Mouse (Mus musculus) thymus, postnatal 0 days (tissue): ENCODE measurements at regions not wholly inside any gene's neighbourhood (a gene's known extent, or its start where the extent isn't known, plus 50 kb on each side); places are given as distances from the start of the nearest gene placed in this dataset.
"Not testable (repeated sequence)": the region's sequence is repeated elsewhere in the genome, so short reads cannot be mapped to it uniquely, and the experiment has no call there.

Source experiments
- DNase-seq: peaks from one replicate; pipeline ENCODE4 v3.0.0-alpha.2; 2015; ENCODE audit warnings: low spot score

DNA sequence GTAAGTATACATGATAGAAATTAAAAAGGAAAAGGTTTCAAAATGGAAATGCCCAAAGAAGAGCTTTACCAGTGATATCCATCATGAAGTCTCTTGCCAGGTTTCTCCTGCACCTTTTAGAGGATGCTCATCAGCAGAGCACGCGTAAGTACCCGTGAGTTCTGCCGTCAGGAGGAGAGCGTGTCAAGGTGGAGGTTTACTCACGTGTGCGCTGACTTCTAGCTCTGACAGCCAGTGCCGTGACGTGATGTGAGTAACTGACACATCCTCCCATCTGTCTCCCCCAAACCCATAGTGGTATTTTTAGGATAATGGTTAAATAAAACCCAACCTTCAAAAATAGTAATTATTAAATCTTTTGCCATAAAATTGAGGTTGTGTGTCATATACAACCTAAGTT is 55.3 kb downstream of the Adra2a start:
- DNase-seq: no peak

DNA sequence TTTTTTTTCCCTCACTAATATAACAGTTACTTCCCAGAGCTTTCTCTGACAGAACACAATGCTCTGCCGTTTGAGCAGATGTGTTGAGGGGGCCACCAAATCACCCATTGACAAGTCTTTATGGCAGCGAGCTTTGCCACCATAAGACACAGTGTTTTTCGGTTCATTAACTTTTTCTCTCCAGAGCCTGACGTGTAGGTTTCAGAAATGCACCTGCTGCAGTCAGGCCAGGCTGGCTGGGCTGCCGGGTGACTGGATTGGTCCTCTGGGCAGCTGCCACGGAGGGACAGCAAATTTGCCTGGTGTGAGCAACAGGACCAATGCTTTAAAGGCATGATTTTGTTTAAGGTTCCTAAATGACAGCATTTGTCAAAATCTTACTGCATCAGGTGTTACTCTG is 55.8 kb downstream of the Adra2a start:
- DNase-seq: no peak

DNA sequence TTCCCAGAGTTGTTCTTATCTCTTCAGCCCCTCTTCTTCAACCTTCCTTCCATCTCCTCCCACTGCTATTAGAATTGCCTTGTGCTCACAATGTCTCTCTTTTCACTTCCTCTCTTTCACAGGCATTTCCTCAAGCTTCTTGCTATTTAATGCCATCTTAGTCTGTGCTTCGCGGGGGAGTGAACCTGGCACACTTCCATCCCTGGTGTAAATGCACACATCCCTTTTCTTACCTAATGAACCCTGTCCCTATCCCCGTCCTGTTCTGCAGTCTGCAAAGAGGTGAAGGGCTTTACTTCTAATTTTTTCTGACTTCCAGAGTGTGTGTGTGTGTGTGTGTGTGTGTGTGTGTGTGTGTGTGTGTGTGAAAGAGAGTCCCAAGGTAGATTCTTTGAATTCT is 62.6 kb downstream of the Adra2a start:
- no peak for DNase-seq

DNA sequence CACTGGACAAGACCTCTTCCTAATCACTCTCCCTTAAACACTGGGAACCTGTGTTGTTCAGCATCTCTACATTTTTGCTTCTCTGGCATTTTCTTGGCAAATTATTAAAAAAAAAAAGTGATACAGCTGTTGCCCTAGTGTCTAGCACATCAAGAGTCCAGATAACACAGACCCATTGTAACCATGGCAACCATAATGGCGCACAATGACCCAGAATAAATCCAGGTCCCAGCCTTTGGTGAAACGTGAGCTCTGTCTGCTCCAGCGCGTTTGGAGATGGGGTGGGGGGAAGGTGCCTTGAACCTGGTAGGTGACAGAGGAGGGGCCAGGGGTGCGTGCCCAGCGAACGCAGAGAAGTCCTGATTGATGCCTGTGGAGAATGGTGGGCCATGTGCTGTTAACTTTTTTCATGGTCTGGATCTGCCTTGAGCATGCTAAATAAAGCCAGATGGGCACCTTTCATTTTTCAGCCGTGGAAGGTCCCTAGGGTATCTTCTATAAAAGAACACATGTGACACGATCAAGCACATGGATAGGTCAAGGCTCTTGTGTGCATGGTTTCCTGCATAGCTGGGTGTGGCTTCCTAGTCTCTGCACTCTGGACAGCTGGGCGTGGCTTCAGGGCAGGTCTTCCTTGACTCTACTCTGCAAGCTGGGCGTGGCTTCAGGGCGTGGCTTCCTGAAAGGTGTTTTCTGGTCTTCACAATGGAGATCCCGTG is 63.3 kb downstream of the Adra2a start:
- no peak for DNase-seq

DNA sequence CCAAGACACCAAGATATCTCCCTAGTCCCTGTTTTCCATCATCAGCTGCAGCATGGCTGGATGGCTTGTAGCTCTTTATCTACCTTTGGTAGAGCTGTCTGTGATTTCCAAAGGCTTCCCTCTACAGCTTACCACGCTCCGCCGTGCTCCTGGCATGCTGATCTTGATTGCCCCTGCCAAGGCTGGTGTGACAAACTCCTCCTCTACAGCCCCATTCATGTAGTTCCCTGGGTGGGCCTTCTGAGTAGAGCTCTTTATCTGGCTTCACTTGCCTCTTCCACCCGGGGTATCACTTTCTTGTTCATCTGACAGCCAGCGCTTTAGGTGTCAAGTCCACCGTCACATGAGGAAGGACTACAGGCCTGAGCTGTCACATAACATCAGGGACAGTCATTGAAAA is 66.1 kb downstream of the Adra2a start:
- no peak for DNase-seq

DNA sequence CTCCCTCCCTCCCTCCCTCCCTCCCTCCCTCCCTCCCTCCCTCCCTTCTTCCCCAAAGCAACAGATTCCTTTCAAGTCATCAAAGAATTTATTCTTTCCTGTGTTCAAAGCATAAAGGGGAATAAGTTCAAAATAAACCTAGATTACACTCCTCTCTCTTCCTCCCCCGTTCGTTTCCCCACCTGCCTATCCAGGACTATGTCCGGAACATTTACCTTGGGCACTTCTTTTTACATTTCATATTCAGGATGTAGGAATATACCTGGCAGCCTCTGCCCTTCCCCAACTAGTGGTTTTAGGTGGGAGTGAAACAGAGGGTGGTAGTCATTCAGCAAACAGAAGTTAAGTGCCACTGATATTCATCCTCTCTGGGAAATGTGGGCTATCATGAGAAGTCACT is 68.7 kb downstream of the Adra2a start:
- no peak for DNase-seq

DNA sequence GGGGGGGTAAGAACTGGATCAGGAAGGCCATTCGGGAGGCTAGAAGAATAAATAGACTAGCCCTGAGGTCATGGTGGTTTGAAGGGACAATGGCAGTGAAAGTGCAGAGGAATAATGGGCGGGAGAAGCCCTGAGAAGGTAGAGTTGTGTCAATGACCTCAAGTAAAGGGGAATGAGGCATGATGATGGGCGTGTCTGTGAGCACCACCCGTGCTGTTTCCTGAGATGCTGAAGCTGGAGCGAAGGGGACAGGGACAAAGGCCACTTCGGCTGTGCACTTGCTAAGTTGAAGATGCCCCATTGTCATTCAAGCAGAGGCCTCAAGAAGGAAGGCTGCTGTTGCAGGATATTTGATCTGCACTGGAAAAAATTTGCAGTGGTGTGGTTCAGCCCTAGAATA is 69.5 kb downstream of the Adra2a start:
- DNase-seq: no peak

DNA sequence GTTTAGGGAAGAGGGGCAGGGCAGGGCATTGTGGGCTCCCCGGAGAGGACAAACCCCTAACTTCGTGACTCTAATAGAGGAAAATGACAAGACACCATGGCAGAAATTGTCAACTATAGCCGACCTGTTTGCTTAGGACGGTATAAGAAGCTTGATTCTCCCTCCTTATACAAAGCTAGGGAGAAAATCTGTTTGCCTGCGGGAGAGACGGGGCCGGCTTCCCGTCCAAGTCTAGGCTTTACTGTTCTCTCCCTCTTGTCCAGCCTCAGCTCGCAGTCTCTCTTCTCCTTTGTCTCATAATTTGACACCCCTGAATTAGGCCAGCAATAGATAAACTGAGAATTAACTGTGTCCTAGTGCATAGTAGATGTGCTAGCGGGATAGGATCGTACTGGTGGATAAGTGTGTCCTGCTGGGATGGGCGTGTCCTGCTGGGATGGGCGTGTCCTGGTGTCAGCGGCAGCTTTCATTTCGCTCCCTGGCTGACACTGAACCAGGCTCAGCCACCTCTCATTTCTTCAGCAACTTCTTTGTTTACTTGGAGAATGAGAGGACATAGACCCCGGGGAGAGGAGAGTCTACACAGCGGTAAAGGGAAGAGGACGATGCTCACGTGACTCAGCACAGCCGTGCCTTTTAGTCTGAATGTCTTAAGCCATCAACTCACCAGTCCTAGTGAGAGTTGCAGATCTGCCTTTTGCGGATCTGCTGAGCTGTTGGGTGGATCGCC is 70.8 kb downstream of the Adra2a start:
- peak; percentile 16 for DNase-seq

DNA sequence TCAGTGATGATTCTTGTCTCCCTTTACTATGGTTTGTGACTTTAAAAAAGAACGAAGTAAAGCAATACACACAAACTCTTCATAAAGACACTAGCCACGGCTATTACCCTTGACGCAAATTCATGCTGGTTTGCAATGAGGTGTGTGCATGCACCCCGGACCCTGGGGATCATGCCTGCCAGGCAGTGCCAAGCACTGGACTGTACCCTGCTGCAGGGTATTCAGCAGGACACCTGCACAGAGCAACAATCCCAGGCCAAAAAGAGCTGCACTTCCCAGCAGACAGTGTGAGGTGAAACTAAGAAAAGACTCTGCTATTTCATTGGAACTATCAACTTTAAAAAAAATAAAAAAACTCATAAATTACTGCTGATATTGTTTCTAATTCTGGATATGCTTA is 71.4 kb downstream of the Adra2a start:
- DNase-seq: no peak

DNA sequence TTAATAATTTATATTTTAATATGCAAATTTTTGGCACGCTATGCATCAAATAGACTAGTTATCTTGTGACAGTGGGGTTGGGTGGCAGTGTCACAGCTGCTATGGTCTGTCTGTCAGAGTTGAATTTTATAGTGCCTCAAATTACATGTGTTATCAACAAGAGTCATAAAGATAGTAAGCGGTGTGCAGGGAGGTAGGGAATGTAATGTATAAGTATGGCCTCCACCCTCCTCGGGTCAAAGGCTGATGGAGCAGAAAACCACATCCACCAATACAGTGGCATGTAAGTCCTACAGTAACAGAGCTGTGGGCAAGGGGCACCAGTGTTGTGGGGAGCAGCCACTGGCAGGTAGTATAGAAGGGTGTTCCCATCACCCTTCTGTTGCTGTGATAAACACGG is 72.9 kb downstream of the Adra2a start:
- DNase-seq: no peak

DNA sequence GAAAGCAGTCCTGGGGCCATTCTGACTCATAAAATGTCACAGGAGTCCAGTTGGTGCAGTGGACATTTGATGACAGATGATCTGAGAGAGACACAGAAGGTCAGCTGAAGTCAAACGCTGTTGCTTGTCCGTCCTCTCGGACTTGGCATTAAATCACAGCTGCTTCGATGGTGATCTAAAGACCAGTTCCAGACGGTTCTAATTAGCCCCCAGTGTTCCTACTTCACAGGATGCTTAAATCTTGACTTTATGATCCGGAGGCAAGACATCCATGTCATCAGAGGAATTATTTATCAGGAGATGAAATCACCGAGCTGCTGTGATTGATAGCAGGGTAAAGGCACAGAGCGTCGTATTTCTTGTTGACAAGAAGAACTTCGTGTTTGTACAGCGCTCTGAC is 73.7 kb downstream of the Adra2a start:
- no peak for DNase-seq

DNA sequence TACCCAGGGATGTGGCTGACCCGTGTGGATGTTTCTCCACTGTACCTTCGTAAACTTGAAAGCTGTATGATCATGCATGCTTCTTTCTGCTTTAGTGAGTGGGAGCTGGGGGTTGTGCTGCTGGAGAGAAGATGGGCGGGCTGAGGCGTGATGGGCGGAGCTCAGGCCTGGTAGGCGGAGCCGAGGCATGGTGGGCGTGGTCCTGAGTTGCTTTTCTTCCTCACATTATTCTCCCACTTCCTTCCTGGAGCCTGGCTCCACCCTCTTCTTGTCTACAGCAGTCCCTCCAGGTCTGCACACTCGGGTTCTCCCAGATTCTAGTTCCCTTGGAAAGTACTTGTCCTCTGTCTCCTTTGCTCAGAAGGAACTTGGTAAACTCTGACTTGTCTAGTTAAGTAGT is 79.6 kb downstream of the Adra2a start:
- DNase-seq: no peak

DNA sequence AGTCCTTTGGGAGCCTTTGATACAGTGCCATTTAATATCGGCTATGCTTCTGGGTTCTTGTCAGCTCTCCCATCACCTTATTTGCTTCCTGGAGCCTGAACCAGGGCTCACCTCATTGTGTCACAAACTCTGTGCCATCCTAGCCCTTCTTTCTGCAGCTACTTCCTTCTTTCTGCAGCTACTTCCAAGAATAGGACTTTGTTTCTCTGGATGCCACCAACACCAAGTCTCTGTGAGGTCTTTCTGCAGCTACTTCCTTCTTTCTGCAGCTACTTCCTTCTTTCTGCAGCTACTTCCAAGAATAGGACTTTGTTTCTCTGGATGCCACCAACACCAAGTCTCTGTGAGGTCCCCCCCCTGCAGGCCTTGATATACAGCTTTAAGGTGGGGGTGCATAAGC is 107.8 kb downstream of the Adra2a start:
- DNase-seq: not testable (repeated sequence)

DNA sequence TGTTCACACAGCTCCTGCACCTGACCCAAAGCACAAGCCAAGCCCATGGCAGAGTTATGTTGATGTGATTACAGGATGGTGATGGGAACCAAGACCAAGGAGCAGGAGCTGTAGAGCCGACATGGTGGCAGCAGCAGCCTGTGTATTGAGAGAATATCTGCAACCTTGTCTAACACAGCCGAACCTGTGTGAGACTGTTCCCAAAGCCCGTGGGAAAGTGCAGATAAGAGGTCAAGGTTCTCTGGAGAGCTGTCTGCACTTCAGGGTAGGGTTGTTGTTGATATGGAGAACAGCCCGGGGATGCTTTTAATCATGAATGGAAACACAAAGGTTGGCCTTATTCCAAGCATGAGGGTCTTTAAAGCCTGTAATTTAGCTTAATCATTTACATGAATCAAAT is 110.4 kb downstream of the Adra2a start:
- no peak for DNase-seq

DNA sequence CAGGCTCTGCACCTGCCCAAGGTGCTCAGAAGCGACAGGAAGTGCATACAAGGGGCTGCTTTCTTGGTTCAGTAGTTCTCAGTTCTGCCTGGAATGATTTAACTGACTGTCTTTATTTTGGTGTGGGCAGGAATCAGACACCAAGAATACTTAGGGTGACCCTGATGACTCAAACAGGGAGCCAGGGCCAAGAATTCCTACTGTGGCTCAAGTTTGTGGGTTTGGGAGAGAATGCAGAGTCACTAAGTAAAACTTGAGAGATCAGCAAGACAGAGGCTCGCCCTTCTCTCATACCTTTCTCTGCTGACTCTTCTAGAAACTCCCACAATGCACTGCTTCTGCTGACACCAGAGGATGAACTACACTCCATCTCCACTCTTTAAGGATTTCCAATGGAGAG is 126.4 kb downstream of the Adra2a start:
- DNase-seq: no peak

DNA sequence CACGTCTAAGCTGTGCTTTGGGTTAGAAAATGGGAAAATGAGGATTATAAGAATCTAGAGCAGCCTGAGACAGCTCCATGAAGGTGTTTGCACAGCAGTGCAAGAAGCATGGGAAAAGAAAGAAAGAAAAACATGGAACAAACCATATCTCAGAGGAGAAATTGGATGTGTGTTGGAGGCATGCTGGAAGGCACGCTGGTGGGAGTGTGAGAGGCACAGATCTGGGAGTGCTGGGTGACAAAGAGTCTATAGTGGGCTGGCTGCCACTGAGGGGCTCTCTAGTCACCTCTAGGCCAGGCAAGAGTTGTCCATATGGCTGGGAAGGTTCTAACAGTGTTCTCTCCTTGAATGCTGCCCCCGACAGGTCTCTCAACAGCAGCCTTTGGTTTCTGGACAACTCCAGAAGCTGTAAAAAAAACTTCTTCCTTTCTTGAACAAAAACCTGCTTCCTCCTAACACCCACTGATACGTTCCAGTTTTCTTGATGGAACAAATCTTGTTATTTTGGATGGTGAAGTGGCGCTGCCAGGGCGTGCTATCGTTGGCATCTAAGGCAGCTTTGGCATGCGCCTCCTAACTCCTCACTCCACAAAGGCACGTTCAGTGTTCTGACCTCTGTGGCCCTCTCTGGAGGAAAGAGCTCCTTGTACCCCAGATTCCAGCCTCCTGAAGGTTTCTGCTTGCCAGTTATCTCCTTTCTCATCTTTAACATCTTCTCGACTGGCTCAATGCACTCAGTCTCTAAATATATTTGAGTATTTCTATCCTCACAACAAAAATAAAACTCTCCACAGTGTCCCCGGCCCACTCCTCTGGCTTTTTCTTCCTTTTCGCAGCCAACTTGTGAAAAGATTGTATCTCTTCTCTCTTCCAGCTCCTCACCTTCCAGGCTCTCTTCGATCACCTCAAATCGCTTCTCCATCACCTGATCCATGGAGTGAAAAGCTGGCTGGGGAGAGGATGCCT is 130.4 kb downstream of the Adra2a start:
- DNase-seq: no peak

DNA sequence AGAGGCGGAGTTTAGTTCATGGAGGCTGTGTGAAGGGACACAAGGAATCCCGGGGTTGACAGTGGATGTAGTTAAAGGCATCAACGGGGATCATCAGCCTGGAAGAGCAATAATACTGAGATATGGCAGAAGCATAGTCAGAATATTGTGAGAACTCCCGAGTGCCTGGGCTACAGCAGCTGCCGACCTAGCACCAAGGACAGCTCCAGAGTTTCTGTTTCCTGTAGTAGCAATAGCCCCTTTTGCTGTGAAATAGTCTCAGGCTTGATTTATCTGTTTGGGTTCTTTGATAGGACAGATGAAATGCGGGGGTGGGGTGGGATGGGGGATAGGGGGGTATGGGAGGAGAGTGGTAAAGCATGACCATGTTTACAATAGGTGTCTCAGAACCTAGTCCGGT is 131.8 kb downstream of the Adra2a start:
- peak; percentile 8 for DNase-seq

DNA sequence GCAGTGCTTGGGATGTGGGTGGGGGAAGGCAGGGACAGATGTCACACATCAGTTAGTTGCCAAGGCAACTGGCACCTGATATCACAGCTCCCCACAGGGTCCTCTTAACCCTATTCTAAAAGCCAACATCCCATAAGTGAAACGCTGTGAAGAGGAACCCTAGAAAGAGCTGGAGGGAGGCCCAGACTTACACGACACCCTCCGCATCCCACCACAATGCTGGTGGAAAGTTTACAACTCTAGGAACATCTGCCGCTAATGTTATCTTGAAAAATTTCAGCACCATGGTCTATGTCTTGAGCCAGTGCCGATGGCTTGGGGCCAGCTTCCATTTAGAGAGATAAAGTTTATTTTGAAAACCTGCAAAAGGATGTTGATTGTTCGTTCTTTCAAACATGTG is 133.5 kb downstream of the Adra2a start:
- DNase-seq: no peak

DNA sequence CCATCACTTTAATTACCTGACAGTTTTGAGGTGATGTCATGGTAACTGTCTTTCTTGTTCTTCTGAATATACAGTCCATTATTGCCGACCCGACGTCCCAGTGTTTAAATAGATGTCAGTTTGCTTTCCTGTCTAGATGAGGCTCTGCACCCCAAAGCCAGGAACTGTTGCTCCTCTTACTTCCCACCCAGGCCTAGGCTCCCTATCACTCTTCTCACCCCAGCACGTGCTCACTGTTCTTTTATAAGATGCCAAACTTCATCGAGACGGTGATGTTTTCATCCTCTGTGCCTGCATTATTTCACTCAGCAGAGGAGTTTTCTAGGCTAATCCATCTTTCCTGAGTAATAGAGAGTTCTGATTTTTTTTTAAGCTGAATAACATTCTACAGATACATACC is 156.5 kb downstream of the Adra2a start:
- no peak for DNase-seq

DNA sequence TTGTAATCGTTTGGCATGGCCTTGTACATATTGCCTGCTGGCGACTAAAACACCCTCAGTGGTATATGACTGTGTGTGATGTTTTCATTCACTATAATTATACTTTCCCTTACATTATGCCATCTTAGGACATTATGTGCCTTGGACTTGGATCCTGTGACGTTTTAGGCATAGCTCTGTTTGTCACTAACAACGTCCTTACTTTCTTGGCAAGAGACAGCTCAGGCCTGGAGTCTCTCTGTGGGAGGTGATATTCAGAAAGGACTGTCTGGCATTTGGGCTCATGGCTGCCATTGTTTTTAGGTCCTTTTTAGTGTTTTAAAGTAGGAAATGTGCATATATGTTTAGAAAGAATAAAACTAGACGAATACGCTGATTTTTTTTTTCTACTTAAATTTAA is 158.5 kb downstream of the Adra2a start:
- DNase-seq: no peak

DNA sequence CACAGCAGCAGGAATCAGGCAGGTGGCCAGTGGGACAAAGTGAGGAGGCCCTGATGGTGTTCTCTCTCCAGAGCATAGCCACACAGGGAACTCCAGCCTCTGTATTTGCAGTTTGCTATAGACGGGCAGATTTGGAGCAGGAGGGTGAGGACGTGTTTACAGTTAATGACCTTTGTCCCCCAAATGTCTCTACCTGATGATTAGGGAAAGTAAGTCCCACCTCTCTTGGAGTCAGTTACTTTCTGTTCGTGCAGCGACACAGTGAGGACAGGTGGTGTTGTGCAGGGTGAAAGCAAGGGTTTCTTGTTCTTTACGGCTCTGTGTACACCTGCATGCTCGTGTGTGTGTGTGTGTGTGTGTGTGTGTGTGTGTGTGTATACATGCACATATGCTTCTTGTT is 162.9 kb downstream of the Adra2a start:
- no peak for DNase-seq

DNA sequence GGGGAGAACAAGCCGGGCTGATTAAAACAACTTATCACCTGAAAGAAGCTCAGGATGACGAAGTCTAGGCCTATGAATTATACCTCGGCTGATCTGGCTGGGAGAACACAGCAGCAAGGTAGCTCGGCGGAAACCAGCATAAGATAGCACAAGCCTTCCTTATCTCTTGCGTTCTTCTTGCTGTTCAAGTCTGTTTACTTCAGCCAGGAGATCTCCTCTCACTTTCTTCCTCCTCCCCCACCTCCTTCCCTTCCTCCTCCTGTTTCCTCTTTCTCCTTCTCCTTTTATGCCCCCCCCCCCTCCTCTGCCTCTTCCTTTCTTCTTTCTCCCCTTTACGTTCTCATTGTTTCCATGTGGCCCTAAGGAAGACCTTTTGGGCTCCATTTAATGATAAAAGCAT is 168.2 kb downstream of the Adra2a start:
- DNase-seq: no peak
